Mouse (Mus musculus) bone marrow, adult 2 months (tissue): ENCODE measurements at regions not wholly inside any gene's neighbourhood (a gene's known extent, or its start where the extent isn't known, plus 50 kb on each side); places are given as distances from the start of the nearest gene placed in this dataset.

ENCODE experiments used
- CTCF ChIP-seq: fragments of 200-500 bp; IDR thresholded peaks from 2 replicates; pipeline ENCODE4 v1.5.1; 2011; ENCODE audit warnings: low read length, control low read depth; ENCODE audit not compliant: control insufficient read depth, insufficient read depth
- POLR2A ChIP-seq: fragments of 200-500 bp; IDR thresholded peaks from 2 replicates; pipeline ENCODE4 v1.6.1; 2011; ENCODE audit warnings: low read depth, mild to moderate bottlenecking, control low read depth, low read length, borderline replicate concordance; ENCODE audit not compliant: control insufficient read depth

GRCm38 (mm10) chr10:126783161-126783560 lies 118.0 kb downstream of the Atp23 start:
- TF ChIP-seq POLR2A (no peak), CTCF (no peak)
